Mouse (Mus musculus) ES-Bruce4 (cell line): ENCODE results near the gene E130114P18Rik. TPM values are rescaled to one million over a fixed set of nuclear protein-coding genes. Genes with fewer than 3 reads are reported as not detected.

ENCODE experiments used
- H3K27ac ChIP-seq: 2 replicates; pipeline ENCODE4 v1.5.1; 2012; ENCODE audit warnings: low read length, inconsistent platforms; ENCODE audit not compliant: insufficient read depth
- H3K27me3 ChIP-seq: 2 replicates; pipeline ENCODE4 v1.6.1; 2012; ENCODE audit warnings: mild to moderate bottlenecking, low read length, inconsistent platforms; ENCODE audit not compliant: control insufficient read depth, poor library complexity, insufficient read depth, severe bottlenecking
- H3K36me3 ChIP-seq: 2 replicates; pipeline ENCODE4 v1.6.1; 2012; ENCODE audit warnings: inconsistent platforms, mild to moderate bottlenecking, low read length, moderate library complexity; ENCODE audit not compliant: control insufficient read depth, poor library complexity, insufficient read depth, severe bottlenecking
- H3K4me1 ChIP-seq: one replicate; pipeline ENCODE4 v1.8.1; 2011; ENCODE audit warnings: low read length; ENCODE audit not compliant: control insufficient read depth, insufficient read depth
- H3K4me3 ChIP-seq: 2 replicates; pipeline ENCODE4 v1.5.1; 2011; ENCODE audit warnings: low read depth, mild to moderate bottlenecking, low read length
- H3K9ac ChIP-seq: 2 replicates; pipeline ENCODE4 v1.6.1; 2012; ENCODE audit warnings: low read depth, mild to moderate bottlenecking, inconsistent platforms; ENCODE audit not compliant: poor library complexity, severe bottlenecking
- H3K9me3 ChIP-seq: replicated peaks from 2 replicates; pipeline ENCODE4 v1.6.1; 2012; ENCODE audit warnings: mild to moderate bottlenecking, low read length, inconsistent platforms; ENCODE audit not compliant: control insufficient read depth, poor library complexity, insufficient read depth, severe bottlenecking
- CTCF ChIP-seq: IDR thresholded peaks from one replicate; pipeline ENCODE4 v1.8.1; 2011; ENCODE audit warnings: low read depth, low read length
- EP300 ChIP-seq: IDR thresholded peaks from 2 replicates; pipeline ENCODE4 v1.6.1; 2011; ENCODE audit warnings: low read depth, low read length; ENCODE audit not compliant: insufficient read depth
- POLR2A ChIP-seq: IDR thresholded peaks from one replicate; pipeline ENCODE4 v1.8.1; 2011; ENCODE audit warnings: low read length; ENCODE audit not compliant: insufficient read depth
- polyA plus RNA-seq: library from polyadenylated mRNA; stranded (reverse); fragments of >200 nt; gene quantifications from 2 replicates; pipeline ENCODE4 v1.2.4, GENCODE M21; 2011; ENCODE audit warnings: low read depth; ENCODE audit not compliant: missing spikeins, insufficient read depth, insufficient read length

The E130114P18Rik gene
- polyA plus RNA-seq, 1 experiment: not detected

GRCm38 (mm10) chr4:97587412-97588010, 190.4 kb downstream of the E130114P18Rik start:
- H3K4me1 ChIP-seq: no peaks in the 10 kb centered on the region
- no peak overlapping the region for H3K9ac ChIP-seq
- no peaks in the 10 kb centered on the region for H3K9me3 ChIP-seq
- TF ChIP-seq POLR2A (no peak), EP300 (no peak), CTCF (no peak)
- H3K27ac ChIP-seq: no peak overlapping the region
- no peak overlapping the region for H3K4me3 ChIP-seq
- no peaks in the 10 kb centered on the region for H3K27me3 ChIP-seq
- no peaks in the 10 kb centered on the region for H3K36me3 ChIP-seq

GRCm38 (mm10) chr4:97585170-97585569, 192.7 kb downstream of the E130114P18Rik start:
- Histone ChIP-seq H3K4me3 (no peak overlapping the region), H3K27ac (no peak overlapping the region), H3K27me3 (no peaks in the 10 kb centered on the region), H3K36me3 (no peaks in the 10 kb centered on the region), H3K4me1 (no peaks in the 10 kb centered on the region), H3K9ac (no peak overlapping the region), H3K9me3 (no peaks in the 10 kb centered on the region)
- TF ChIP-seq CTCF (no peak), POLR2A (no peak), EP300 (no peak)

DNA sequence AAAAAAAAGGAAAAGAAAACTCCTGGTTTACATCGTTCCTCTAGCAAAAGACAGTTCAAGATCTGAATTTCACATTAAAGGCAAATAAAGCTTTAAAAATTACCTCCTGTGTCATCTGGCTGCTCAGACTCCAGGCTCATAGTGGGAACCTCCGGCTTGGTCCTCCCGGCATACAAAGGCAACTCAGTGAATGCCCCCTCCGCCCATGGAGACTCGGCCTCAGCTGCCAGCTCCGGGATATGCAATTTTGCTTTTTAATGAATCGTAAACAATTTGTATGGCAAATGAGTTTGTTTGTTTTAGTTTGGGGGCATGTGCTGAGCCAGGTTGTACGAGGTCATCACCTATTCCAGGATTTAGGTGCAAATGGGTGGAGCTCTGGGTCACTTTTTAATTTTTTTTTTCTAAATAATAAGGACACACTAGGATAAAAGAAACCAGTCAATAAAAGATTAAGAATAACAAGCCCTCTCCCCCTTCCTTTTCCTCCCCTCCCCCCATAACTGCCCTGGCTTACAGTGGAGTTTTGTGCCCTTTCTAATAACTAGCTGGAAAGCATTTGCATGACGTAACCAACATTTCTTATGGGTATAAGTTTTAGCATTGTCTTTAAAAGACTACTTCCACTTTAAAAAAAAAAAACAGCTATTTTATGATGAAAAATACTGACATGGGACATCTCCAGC, 193.3 kb downstream of the E130114P18Rik start:
- Histone ChIP-seq H3K9me3 (no peaks in the 10 kb centered on the region), H3K4me3 (no peak overlapping the region), H3K36me3 (no peaks in the 10 kb centered on the region), H3K27ac (no peak overlapping the region), H3K4me1 (no peaks in the 10 kb centered on the region), H3K27me3 (no peaks in the 10 kb centered on the region), H3K9ac (no peak overlapping the region)
- TF ChIP-seq EP300 (no peak), CTCF (no peak), POLR2A (no peak)

DNA sequence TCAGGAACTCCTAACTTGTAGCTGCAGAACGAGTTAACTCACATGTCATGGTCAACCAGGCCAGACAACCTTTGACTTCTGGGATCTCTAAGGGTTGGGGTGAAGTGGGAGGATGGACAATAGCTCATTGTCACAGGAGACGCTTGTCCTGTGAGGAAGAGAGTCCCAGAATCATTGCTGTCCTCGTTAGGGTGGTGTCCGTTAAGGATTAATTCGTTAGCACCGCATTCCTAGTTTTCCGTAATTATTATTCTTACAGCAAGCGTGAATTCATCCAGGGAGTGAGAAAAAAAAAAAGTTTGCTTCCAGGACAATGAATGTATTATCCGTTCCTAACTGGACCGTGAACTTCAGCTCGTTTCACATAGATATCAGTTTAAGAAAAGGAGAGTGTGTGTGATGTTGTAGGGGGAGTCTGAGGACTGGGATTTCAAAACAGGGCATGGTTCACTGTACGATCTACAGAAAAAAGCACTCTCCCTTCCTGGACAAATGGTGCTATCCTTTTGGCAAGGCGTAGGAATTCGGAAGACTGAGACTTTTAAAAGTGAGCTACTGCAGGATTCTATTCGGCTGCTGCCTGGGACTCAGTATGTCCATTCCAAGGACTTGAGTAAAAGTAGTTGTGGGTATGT, 195.0 kb downstream of the E130114P18Rik start:
- no peak overlapping the region for H3K4me3 ChIP-seq
- no peaks in the 10 kb centered on the region for H3K4me1 ChIP-seq
- H3K36me3 ChIP-seq: no peaks in the 10 kb centered on the region
- TF ChIP-seq POLR2A (no peak), EP300 (no peak), CTCF (no peak)
- H3K9me3 ChIP-seq: no peaks in the 10 kb centered on the region
- H3K27ac ChIP-seq: no peak overlapping the region
- no peak overlapping the region for H3K9ac ChIP-seq
- no peaks in the 10 kb centered on the region; the same call in 1 of the 2 replicates for H3K27me3 ChIP-seq

GRCm38 (mm10) chr4:97582064-97582415, 195.8 kb downstream of the E130114P18Rik start:
- Histone ChIP-seq H3K9ac (no peak overlapping the region), H3K27ac (no peak overlapping the region)
- TF ChIP-seq CTCF (no peak), POLR2A (no peak), EP300 (no peak)

DNA sequence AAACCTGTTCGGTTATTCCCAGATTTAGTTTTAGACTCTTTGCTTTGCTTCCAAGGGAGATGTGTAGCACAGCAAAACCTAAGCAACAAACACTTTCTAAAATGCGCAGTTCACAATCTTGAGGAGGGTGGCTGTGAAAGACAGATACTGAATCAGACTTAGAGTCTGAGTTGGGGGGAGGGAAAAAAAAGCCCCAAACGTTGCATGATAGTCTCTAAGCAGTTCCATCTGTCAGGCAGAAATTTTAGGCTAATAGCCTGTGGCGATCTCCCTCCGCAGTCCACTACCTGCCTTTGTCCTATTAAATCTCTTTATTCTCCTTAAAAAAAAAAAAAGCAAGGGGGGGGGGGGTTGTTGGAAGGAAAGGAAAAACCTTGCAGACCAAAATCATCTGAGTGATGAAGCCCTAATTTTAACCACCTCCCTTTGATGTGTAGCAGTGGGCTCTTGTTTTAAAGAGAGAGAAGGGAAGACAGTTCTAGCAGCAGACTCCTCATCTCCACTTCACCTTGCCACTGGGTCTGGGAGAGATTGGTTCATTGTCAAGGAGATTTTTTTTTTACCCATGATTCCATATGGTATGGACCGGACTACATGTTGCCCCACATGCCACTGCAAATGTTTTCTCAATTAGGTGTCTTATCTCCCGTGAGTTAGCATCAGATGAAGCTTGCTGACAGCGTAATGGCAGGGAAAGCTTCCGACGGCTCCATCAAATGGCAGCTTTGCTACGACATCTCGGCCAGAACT, 196.4 kb downstream of the E130114P18Rik start:
- Histone ChIP-seq H3K4me1 (no peaks in the 10 kb centered on the region), H3K4me3 (no peak overlapping the region), H3K9me3 (no peaks in the 10 kb centered on the region), H3K27me3 (no peaks in the 10 kb centered on the region; the same call in 1 of the 2 replicates), H3K27ac (no peak overlapping the region), H3K36me3 (no peaks in the 10 kb centered on the region), H3K9ac (no peak overlapping the region)
- TF ChIP-seq POLR2A: no peak
- TF ChIP-seq CTCF: no peak
- no peak for TF ChIP-seq EP300

More at GRCm38 (mm10) chr4:97582064-97582415, 195.8 kb downstream of the E130114P18Rik start:
- Histone ChIP-seq H3K9me3 (no peaks in the 10 kb centered on the region), H3K4me3 (no peak overlapping the region), H3K4me1 (no peaks in the 10 kb centered on the region), H3K27me3 (no peaks in the 10 kb centered on the region; the same call in 1 of the 2 replicates), H3K36me3 (no peaks in the 10 kb centered on the region)
